Comparison of ENCODE assay signal across 10 mouse cellular contexts in genomic region chr1:89183261-89183831, GRCm38 (mm10).
A peak's percentile ranks its signal among the peaks of the same experiment; 100 is the strongest.
DNase-seq lines count a peak whose midpoint lies in the region; ATAC-seq lines count a peak whose summit lies in the region.
"Had no signal": no experiment of that assay in that cellular context is flagged by ENCODE, and none has a peak within 500 bp of the region (broad histone marks: within the 10 kb centered on the region; RNA-seq: fewer than 3 reads in every experiment).

No protein-coding gene starts in this region.

- 2% methylated on average over 9 of the region's 9 CpGs for WGBS in forebrain, embryonic 16.5 days
- 2% methylated on average over 9 of the region's 9 CpGs for WGBS in hindbrain, embryonic 16.5 days
- WGBS in midbrain, embryonic 13.5 days, result 3% methylated on average over 9 of the region's 9 CpGs

- H3K27ac ChIP-seq in forebrain, embryonic 16.5 days (ENCODE audit: low read length), result no peak overlapping the region
- H3K27ac ChIP-seq in hindbrain, embryonic 16.5 days (ENCODE audit: low read depth, low read length), result peak overlapping the region; percentile 12; the same call in 1 of the 2 replicates
- peak overlapping the region; percentile 44; the same call in 1 of the 2 replicates for H3K27ac ChIP-seq in midbrain, embryonic 13.5 days
- H3K27ac ChIP-seq: macrophage had no signal

- no peaks in the 10 kb centered on the region for H3K36me3 ChIP-seq in forebrain, embryonic 16.5 days (ENCODE audit: control insufficient read depth, insufficient read depth)
- no peaks in the 10 kb centered on the region for H3K36me3 ChIP-seq in hindbrain, embryonic 16.5 days (ENCODE audit: control insufficient read depth, insufficient read depth, low read length)
- H3K36me3 ChIP-seq in midbrain, embryonic 13.5 days, result no peaks in the 10 kb centered on the region
- H3K36me3 ChIP-seq: G1E had no signal

- no peaks in the 10 kb centered on the region for H3K27me3 ChIP-seq in forebrain, embryonic 16.5 days (replicated peaks; ENCODE audit: control insufficient read depth, insufficient read depth, low read length)
- H3K27me3 ChIP-seq in hindbrain, embryonic 16.5 days (replicated peaks; ENCODE audit: control insufficient read depth, insufficient read depth, low read length), result no peaks in the 10 kb centered on the region
- H3K27me3 ChIP-seq in midbrain, embryonic 13.5 days, result no peaks in the 10 kb centered on the region

- peak; percentile 65 for ATAC-seq in forebrain, embryonic 16.5 days
- peak; percentile 76 for ATAC-seq in hindbrain, embryonic 16.5 days
- peak; percentile 81 for ATAC-seq in midbrain, embryonic 13.5 days

- H3K4me2 ChIP-seq in forebrain, embryonic 16.5 days (ENCODE audit: low read length), result peak overlapping the region; percentile 8; the same call in 1 of the 2 replicates
- H3K4me2 ChIP-seq in hindbrain, embryonic 16.5 days (ENCODE audit: low read length), result peak overlapping the region; percentile 31
- peak overlapping the region; percentile 39 for H3K4me2 ChIP-seq in midbrain, embryonic 13.5 days (replicated peaks)

- H3K4me1 ChIP-seq in forebrain, embryonic 16.5 days (replicated peaks; ENCODE audit: control insufficient read depth, insufficient read depth, low read length), result peaks cover 10% of the 10 kb centered on the region
- H3K4me1 ChIP-seq in hindbrain, embryonic 16.5 days (ENCODE audit: control insufficient read depth, insufficient read depth, low read depth, low read length), result peaks cover 11% of the 10 kb centered on the region
- peaks cover 21% of the 10 kb centered on the region for H3K4me1 ChIP-seq in midbrain, embryonic 13.5 days (replicated peaks)

- no peak overlapping the region for H3K9ac ChIP-seq in forebrain, embryonic 16.5 days (replicated peaks; ENCODE audit: low read depth, low read length)
- no peak overlapping the region for H3K9ac ChIP-seq in hindbrain, embryonic 16.5 days (ENCODE audit: low read depth, low read length)
- H3K9ac ChIP-seq in midbrain, embryonic 13.5 days (replicated peaks), result no peak overlapping the region

- no peaks in the 10 kb centered on the region; the same call in 1 of the 2 replicates for H3K9me3 ChIP-seq in forebrain, embryonic 16.5 days (ENCODE audit: control insufficient read depth, low read length)
- H3K9me3 ChIP-seq in hindbrain, embryonic 16.5 days (ENCODE audit: control insufficient read depth, low read length), result no peaks in the 10 kb centered on the region
- no peaks in the 10 kb centered on the region for H3K9me3 ChIP-seq in midbrain, embryonic 13.5 days

- H3K4me3 ChIP-seq in forebrain, embryonic 16.5 days (replicated peaks; ENCODE audit: low read length), result no peak overlapping the region
- no peak overlapping the region for H3K4me3 ChIP-seq in hindbrain, embryonic 16.5 days (ENCODE audit: low read length)
- H3K4me3 ChIP-seq in midbrain, embryonic 13.5 days (replicated peaks), result no peak overlapping the region

- peak; percentile 22 to 25 for DNase-seq in kidney, postnatal 36 days
- DNase-seq in kidney, postnatal 10 days, result no peak
- DNase-seq in thymus, postnatal 36 days, result no peak
- no peak for DNase-seq in gastrocnemius, adult 18-20 months (ENCODE audit: low spot score)
- DNase-seq in cerebellum, postnatal 4 days (ENCODE audit: low spot score in 2 of 2), result no peak

Comparison
In these comparisons a context has a peak if more than half of its experiments do, and no peak if none do; other contexts are left out.
1. DNase-seq: peak in kidney, postnatal 36 days (2 of 2); none in kidney, postnatal 10 days (single experiment), thymus, postnatal 36 days (0 of 2), gastrocnemius, adult 18-20 months (single experiment) and cerebellum, postnatal 4 days (0 of 2).
2. Peak in every context shown above with its lines, with median percentiles within 50 percentile points of each other: ATAC-seq and H3K4me2 ChIP-seq.